Mouse (Mus musculus) limb, embryonic 10.5 days (tissue): ENCODE measurements around the gene Ccdc182. TPM values are rescaled to one million over a fixed set of nuclear protein-coding genes. Genes with fewer than 3 reads are reported as not detected.

Source experiments
- polyA plus RNA-seq: library from polyadenylated mRNA; unstranded; fragments of >200 nt; fragmentation: Nextera tagmentation; extraction: Ambion mirVana; gene quantifications from 2 replicates; pipeline ENCODE4 v1.2.1, GENCODE M21; 2016

The Ccdc182 gene
- polyA plus RNA-seq, 1 experiment from 2014 or later: not detected

Other genes with a start within 250 kb of the Ccdc182 start
- gene Srsf1, start 246.7 kb upstream of the Ccdc182 start, polyA plus RNA-seq: 365 and 415 TPM in 2 replicates
- gene Vezf1, start 225.8 kb upstream of the Ccdc182 start, polyA plus RNA-seq: 54.6 and 59.2 TPM in 2 replicates
- gene Cuedc1, start 196.0 kb upstream of the Ccdc182 start, polyA plus RNA-seq: 15.0 and 22.6 TPM in 2 replicates
- gene Mrps23, start 89.7 kb upstream of the Ccdc182 start, polyA plus RNA-seq: 57.9 and 68.1 TPM in 2 replicates